Mouse (Mus musculus): ENCODE data around the gene Slc30a1. TPM values are rescaled to one million over a fixed set of nuclear protein-coding genes. Genes with fewer than 3 reads are reported as not detected.

Slc30a1 gene
- total RNA-seq (2014; rRNA removed) (22.1 and 27.7 TPM in 2 replicates), polyA plus RNA-seq (2015; fragmentation: Nextera tagmentation; extraction: Ambion mirVana) (5.1 TPM in 2 replicates)

- H3K36me3 ChIP-seq (ENCODE audit: insufficient read depth, low read length), result peaks cover 7% of the 10 kb centered on the region; the same call in 1 of the 2 replicates
- ATAC-seq, result peak; percentile 99
- WGBS, result 1% methylated on average over 103 of the region's 104 CpGs
Observed at GRCm38 (mm10) chr1:191906571-191907430, at the start of gene Slc30a1. Gene Slc30a1 (plus strand): TSS chr1:191906767.

GRCm38 (mm10) chr1:191856886-191857651, 49.5 kb upstream of the Slc30a1 start:
- Histone ChIP-seq H3K4me3 (ENCODE audit: low read length) (no peak overlapping the region), H3K4me1 (ENCODE audit: insufficient read depth, low read length) (no peaks in the 10 kb centered on the region), H3K9me3 (ENCODE audit: low read length) (peaks cover 5% of the 10 kb centered on the region; the same call in 1 of the 2 replicates), H3K27ac (no peak overlapping the region), H3K9ac (replicated peaks; ENCODE audit: low read length) (no peak overlapping the region), H3K4me2 (ENCODE audit: low read depth, low read length) (no peak overlapping the region), H3K27me3 (ENCODE audit: insufficient read depth, low read length) (no peaks in the 10 kb centered on the region), H3K36me3 (ENCODE audit: insufficient read depth, low read length) (no peaks in the 10 kb centered on the region)
- WGBS, result 76% methylated on average over 5 of the region's 5 CpGs
- DNase-seq (ENCODE audit: low spot score) (no peak), ATAC-seq (no peak)
- TF ChIP-seq CTCF (IDR thresholded peaks at IDR 0.05; ENCODE audit: low read depth), result no peak

More at GRCm38 (mm10) chr1:191906571-191907430, at the start of gene Slc30a1:
- peak within 1 kb of the TSS; percentile 90 for H3K4me2 ChIP-seq (ENCODE audit: low read depth, low read length)
- no peak for TF ChIP-seq CTCF (IDR thresholded peaks at IDR 0.05; ENCODE audit: low read depth)
- peak within 1 kb of the TSS; percentile 97 for H3K27ac ChIP-seq
- H3K4me1 ChIP-seq (ENCODE audit: insufficient read depth, low read length), result peaks cover 16% of the 10 kb centered on the region
- H3K4me3 ChIP-seq (ENCODE audit: low read length), result peak within 1 kb of the TSS; percentile 94
- peak; percentile 99 for DNase-seq (ENCODE audit: low spot score)
- H3K9ac ChIP-seq (replicated peaks; ENCODE audit: low read length), result peak within 1 kb of the TSS; percentile 90
- no peaks in the 10 kb centered on the region for H3K9me3 ChIP-seq (ENCODE audit: low read length)
- no peaks in the 10 kb centered on the region for H3K27me3 ChIP-seq (ENCODE audit: insufficient read depth, low read length)

- Histone ChIP-seq H3K4me1 (ENCODE audit: insufficient read depth, low read length) (no peaks in the 10 kb centered on the region), H3K36me3 (ENCODE audit: insufficient read depth, low read length) (no peaks in the 10 kb centered on the region), H3K4me3 (ENCODE audit: low read length) (no peak overlapping the region), H3K27me3 (ENCODE audit: insufficient read depth, low read length) (no peaks in the 10 kb centered on the region), H3K4me2 (ENCODE audit: low read depth, low read length) (no peak overlapping the region), H3K27ac (no peak overlapping the region), H3K9ac (replicated peaks; ENCODE audit: low read length) (no peak overlapping the region), H3K9me3 (ENCODE audit: low read length) (peaks cover 5% of the 10 kb centered on the region; the same call in 1 of the 2 replicates)
- ATAC-seq, result no peak
- TF ChIP-seq CTCF (IDR thresholded peaks at IDR 0.05; ENCODE audit: low read depth), result no peak
- no peak for DNase-seq (ENCODE audit: low spot score)
Observed at GRCm38 (mm10) chr1:191858136-191858535, 48.4 kb upstream of the Slc30a1 start.

GRCm38 (mm10) chr1:191859847-191860246, 46.7 kb upstream of the Slc30a1 start:
- ATAC-seq (no peak), DNase-seq (ENCODE audit: low spot score) (no peak)
- Histone ChIP-seq H3K4me2 (ENCODE audit: low read depth, low read length) (no peak overlapping the region), H3K9me3 (ENCODE audit: low read length) (peaks cover 5% of the 10 kb centered on the region; the same call in 1 of the 2 replicates), H3K27ac (no peak overlapping the region), H3K27me3 (ENCODE audit: insufficient read depth, low read length) (no peaks in the 10 kb centered on the region), H3K4me3 (ENCODE audit: low read length) (no peak overlapping the region), H3K4me1 (ENCODE audit: insufficient read depth, low read length) (no peaks in the 10 kb centered on the region), H3K9ac (replicated peaks; ENCODE audit: low read length) (no peak overlapping the region), H3K36me3 (ENCODE audit: insufficient read depth, low read length) (no peaks in the 10 kb centered on the region)
- no peak for TF ChIP-seq CTCF (IDR thresholded peaks at IDR 0.05; ENCODE audit: low read depth)
- WGBS, result 73% methylated on average over 3 of the region's 3 CpGs

- no peak for TF ChIP-seq CTCF (IDR thresholded peaks at IDR 0.05; ENCODE audit: low read depth)
- H3K27ac ChIP-seq, result no peak overlapping the region
- no peaks in the 10 kb centered on the region for H3K27me3 ChIP-seq (ENCODE audit: insufficient read depth, low read length)
- DNase-seq (ENCODE audit: low spot score) (no peak), ATAC-seq (no peak)
- H3K4me3 ChIP-seq (ENCODE audit: low read length), result no peak overlapping the region
- 85% methylated on average over 5 of the region's 5 CpGs for WGBS
- H3K9me3 ChIP-seq (ENCODE audit: low read length), result peaks cover 5% of the 10 kb centered on the region; the same call in 1 of the 2 replicates
- no peaks in the 10 kb centered on the region for H3K4me1 ChIP-seq (ENCODE audit: insufficient read depth, low read length)
- H3K4me2 ChIP-seq (ENCODE audit: low read depth, low read length), result no peak overlapping the region
- H3K36me3 ChIP-seq (ENCODE audit: insufficient read depth, low read length), result no peaks in the 10 kb centered on the region
- no peak overlapping the region for H3K9ac ChIP-seq (replicated peaks; ENCODE audit: low read length)
Observed at GRCm38 (mm10) chr1:191861247-191861646, 45.3 kb upstream of the Slc30a1 start.

GRCm38 (mm10) chr1:191863833-191864550, 42.6 kb upstream of the Slc30a1 start:
- Histone ChIP-seq H3K4me3 (ENCODE audit: low read length) (no peak overlapping the region), H3K4me1 (ENCODE audit: insufficient read depth, low read length) (no peaks in the 10 kb centered on the region), H3K4me2 (ENCODE audit: low read depth, low read length) (no peak overlapping the region), H3K9me3 (ENCODE audit: low read length) (no peaks in the 10 kb centered on the region), H3K27me3 (ENCODE audit: insufficient read depth, low read length) (no peaks in the 10 kb centered on the region), H3K27ac (no peak overlapping the region), H3K9ac (replicated peaks; ENCODE audit: low read length) (no peak overlapping the region), H3K36me3 (ENCODE audit: insufficient read depth, low read length) (no peaks in the 10 kb centered on the region)
- WGBS, result 66% methylated on average over 4 of the region's 4 CpGs
- no peak for ATAC-seq
- peak; percentile 11 for DNase-seq (ENCODE audit: low spot score)
- no peak; the same call in 1 of the 2 replicates for TF ChIP-seq CTCF (IDR thresholded peaks at IDR 0.05; ENCODE audit: low read depth)
